Mouse (Mus musculus): Measurements from ENCODE around the gene Errfi1.

- no peak for TF ChIP-seq CTCF (conservative IDR thresholded peaks at IDR 0.05; ENCODE audit: insufficient read depth, insufficient read length, low read depth, low read length)
- TF ChIP-seq POLR2A (IDR thresholded peaks at IDR 0.05; ENCODE audit: low read depth, low read length): no peak
These were observed 43.3 kb downstream of the Errfi1 start for GRCm38 (mm10) chr4:150896896-150897624.

All from kidney, adult 2 months (tissue).